Mouse (Mus musculus): ENCODE data around the gene Lrmda.

The Lrmda gene

DNA sequence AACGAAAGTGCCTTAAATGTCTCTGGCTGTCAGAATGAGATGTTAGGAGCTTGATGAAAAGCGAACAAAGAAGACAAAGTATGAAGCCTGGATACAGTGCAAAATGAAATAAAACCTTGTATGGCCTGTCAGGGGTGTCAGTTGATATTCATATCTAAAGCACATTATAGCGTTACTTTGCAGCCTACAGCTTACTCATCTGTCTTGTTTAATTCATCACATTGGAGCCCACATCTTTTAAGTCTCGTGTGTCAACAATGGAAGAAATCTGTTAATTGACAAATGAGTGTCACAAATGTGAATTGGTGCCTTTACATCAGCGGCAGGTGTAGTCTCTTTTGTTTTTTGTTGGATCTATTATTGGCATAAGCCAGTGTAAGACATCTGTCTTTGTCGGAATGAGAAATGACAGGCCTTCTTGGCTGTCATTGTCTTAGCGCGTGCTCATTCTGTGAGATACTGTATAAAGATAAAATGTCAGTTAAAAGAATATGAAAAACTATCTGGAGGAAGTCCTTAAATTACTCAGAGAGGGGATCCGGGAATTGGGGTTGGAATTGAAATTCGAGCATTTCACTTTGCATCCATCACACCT is 26.8 kb downstream of the Lrmda start:
- no peak for DNase-seq

DNA sequence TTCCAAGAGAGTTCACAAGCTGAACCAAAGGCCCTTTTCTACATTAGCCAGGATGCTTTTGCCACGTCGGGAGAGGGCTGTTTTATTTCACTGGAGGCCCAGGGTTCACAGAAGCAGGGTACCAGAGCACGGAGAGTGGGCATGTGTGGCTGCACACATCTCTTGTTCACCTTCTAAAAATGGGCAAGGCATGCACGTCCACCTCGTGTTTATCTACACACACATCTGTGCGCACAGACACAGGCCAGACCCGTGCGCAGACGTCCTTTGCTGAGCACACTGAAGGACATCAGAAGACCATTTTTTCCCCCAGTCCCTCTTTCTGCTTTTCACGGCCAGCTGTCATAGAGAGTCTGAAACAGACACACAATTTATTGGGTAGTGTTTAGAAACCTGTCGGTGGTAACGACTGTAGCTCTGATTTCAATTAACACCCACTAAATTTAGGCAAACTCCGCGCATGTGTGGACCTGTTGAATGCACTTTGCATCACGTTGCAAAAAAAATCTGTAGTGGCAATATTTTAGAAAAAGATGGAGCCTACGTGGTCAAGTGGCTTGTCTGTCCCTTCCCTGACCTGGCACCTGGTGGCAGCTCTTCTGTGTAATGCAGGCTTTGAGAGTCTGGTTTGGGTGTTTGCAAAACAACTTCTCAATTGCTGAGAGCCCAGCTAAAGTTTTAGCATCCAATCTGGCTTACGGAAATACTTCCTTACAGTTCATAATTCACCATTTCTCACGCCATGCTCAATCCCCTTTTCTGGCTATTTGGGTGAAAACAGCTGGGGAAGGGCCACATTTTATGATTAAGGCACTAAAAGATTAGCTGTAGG is 28.8 kb downstream of the Lrmda start:
- DNase-seq = no peak

DNA sequence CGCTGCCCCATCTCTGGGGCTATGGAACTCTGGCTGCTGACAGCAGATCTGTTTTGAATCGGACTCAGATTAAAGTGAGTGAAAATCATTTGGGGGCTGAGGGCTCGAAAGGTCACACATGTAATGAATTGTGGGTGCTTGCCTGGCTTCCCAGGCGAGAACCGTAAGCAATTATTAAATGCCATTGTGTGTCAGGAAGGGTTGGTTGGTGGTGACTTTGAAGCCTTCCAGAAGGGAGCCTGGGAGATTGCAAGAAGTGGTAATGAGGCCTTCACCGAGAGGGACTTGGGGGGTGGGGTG is 29.3 kb downstream of the Lrmda start:
- no peak for DNase-seq

DNA sequence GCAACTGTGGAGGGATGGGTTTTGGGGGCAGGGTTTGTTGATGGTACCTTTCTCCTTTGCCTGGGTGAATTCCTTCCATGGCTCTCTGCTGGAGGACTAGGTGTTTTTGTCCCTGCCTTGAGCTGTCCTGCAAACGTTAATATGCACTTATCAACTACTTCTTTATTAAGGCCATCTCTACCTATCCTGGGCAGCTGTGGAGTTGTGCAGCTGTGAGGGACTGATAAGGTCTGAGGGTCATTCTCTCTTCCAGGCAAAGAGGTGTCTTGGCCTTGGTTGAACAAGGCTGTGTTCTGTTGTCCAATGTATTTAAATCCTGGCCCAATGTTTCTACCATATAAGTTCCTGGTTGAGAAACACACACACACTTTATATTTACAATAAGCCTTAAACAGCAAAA is 29.8 kb downstream of the Lrmda start:
- DNase-seq = no peak

DNA sequence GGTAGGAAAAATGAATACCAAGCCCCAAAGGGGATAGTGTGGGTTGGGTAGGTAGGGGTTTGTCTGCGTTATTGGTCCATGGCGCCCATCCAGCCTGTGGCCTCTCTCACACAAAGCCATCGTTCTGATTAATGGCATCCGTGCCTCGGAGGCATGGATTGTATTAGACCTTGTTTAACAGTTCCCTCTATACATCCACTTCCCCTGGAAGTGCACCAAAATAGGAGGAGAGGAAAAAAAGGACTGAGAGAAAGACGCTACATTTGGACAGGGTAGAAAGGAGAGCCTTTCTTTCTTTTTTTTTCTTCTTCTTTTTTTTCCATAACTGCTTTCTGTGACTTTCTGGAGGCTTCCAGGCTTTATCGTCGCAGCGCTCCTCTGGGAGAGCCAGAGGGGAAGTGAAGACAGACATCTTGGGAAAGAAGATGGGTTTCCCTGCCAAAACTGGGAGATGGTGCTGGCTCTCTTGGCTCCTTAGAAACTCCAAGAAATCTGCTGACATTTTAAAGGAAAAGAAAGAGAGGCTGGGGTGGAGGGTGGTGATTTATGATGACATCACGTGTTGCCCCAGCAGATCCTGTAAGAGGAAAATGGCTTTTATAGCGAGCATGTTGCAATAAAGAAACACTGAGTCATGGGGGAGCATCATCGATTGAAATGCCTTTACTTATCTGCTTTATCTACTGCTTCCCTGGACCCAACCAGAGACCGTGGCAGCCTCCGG is 32.6 kb downstream of the Lrmda start:
- peak; percentile 43 for DNase-seq

DNA sequence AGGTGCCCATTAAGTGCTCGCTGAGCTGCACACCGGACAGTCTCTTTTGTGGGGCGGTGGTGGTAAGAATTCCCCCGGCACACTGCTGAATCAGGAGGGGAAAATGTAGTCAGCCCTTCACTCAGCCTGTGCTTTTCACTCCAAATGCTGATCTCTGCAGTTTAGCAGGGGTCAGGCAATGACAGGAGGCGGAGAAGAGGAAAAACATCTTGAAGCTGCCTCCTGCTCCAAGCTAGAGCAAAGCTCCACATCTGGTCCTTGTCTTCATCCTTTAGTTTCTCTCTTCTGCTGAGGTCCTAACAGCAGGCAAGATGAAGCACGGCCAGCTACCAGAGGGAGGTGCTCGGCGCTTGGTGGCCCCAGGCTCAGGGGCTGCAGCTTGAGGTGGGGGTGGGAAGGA is 36.1 kb downstream of the Lrmda start:
- DNase-seq = peak; percentile 65

DNA sequence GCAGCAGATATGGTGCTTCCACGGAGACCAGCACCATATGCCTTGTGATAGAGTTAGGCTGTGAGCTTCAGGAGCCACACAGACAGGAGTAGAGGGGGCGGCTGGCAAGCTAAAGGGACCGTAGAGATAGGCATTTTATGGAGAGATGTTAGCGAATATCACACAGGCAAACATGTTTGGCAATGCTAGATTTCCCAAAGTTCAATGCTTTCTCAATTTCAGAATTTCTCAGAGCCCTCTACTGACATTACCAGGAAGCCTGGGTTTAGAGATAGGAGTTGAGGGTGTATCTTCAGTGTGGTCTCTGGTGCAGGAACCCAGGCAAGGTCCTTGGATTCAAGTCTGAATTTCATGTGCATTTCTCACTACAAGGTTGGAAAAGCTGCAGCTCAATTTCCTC is 36.7 kb downstream of the Lrmda start:
- no peak for DNase-seq

DNA sequence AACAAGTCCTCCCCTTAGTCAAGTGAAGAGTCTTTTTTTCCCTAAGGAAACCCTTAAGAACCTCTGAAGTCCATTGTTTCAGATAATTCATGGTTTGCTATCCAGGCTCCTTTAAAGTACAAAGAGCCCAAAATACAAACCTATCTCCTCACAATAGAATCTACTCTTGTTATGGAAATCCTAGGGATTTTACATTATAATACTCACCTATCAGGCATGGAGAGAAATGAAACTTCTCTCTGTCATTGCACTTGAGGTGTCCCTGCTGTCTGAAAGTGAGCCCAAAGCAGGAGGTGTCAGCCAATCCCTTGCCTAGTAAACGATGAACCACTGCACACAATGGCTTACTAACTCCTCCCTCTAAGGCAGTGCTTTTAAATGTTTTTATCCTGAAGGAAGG is 39.2 kb downstream of the Lrmda start:
- DNase-seq = no peak

DNA sequence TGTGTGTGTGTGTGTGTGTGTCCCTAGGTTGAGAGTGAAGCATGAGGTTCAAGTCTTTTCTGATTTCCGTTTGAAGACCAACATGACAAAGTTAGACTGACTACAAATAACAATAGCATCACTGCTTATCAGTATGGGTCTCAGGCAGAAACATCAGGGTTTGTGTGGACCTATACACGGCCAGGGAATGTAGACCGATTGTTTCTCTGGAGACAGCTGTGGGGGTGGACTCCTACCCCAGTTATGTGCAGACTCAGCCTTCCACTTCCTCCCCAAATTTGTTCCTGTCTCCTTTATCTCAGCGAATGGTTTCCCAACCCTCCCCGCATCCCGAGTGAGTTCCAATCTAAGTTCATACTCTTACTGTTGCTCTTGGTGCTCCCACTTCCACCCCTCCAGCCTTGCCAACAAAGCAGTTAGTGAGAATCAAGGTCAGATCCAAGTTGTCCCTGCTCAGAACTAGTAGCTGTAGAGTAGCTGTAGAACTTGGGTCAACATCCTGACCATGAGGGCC is 39.9 kb downstream of the Lrmda start:
- DNase-seq = no peak

DNA sequence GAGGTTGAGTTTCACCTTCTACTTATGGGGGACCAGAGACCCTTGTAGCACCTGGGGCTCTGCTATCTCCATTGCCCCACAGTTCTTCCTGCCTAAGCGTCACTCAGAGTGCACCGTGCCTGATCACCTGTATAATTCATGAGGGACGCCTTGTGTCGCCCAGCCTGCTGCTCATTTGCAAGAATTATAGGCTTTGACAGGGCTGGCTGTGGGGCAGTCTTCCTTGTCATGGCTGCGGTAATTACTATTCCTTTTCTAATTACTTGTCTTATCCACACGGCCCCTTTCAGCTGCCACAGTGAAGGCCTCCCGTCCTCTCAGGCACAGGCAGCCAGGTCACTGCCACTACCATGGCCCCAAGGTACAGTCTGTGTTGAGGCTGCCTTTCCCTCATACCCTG is 41.3 kb downstream of the Lrmda start:
- DNase-seq = no peak

DNA sequence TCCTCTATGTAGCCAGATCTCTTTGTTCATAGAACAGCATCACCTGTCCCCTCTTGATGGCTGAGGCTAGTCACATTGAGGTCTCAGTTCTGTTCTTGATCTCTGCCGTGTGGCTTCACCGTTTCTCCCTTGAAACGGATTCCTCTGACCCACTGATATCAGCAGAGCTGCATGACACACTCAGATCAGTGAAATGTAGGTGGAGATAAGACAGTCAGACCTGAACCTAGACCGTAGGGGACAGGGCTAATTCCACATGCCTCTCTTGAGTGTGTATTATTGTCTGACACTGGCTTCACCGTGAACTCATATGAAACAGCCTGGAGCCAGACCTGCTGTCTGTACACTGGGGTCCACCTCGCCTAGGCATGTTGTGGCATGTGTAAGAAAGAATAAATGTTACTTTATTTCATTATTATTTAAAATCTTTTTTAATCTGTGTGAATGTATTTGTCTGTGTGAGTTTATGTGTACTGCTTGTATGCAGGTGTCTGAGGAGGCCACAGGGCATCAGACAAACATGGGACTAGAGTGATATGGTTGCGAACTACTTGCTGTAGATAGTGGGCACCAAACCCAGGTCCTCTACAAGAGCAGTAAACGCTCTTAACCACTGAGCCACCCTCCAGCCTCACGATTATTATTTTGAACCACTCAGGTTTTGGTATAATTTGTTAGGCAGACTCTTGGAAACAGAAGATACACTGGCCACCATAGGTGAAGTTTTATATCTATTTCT is 42.8 kb downstream of the Lrmda start:
- no peak for DNase-seq

DNA sequence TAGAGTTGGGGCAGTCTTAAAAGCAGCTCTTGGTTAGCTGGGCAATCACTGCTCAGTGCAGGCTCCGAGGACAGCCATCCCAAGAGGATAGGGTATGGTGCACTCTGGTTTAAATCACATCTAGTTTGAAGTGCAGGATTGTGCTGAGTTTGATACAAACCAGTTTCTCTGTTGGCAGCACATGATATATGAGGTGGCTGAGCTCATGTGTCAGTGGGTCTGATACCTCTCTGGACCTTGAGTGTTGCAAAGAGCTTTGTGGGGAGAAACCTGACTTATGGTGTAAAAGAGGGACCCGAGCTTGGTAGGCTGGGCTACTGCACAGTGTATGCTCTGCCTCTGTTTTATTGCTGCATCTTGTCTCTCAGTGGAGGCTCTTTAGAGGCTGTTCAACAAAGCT is 49.7 kb downstream of the Lrmda start:
- no peak for DNase-seq

DNA sequence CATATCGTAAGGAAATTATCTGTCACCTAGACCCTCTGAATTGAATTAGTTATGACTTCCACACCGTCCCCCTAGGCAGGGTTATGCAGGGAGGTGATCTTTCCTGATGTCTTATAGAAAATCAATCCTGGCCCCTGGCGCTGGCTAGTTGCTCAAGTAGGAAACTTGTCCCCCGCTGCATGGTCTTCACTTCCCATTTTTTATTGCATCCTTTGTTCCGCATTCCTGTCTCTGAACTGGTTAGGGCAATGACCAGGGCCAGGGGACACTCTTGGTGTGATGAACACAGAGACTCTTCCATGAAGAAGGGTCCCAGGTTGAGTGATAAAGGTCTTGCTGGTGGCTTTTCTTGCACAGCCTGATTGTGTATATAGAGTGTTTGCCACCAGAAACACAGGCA is 53.9 kb downstream of the Lrmda start:
- DNase-seq = no peak

DNA sequence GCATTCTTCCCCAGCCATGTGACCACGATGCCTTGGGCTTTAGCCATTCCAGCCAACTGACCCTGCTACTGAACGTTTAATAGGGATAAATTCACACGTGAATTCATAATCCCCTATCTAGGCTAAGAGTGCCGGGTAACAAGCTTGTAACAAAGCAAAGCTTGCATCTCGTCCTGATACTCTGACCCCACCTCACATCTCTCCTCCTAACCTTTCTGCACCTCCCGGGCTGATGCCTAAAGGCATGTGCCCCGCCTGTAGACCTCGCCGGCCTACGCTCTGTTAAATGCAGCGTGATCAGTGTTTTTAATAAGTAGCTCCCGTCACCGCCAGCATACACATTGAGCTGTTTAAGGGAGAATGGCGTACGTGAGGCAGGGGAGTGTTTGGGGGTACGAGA is 54.7 kb downstream of the Lrmda start:
- DNase-seq = no peak

DNA sequence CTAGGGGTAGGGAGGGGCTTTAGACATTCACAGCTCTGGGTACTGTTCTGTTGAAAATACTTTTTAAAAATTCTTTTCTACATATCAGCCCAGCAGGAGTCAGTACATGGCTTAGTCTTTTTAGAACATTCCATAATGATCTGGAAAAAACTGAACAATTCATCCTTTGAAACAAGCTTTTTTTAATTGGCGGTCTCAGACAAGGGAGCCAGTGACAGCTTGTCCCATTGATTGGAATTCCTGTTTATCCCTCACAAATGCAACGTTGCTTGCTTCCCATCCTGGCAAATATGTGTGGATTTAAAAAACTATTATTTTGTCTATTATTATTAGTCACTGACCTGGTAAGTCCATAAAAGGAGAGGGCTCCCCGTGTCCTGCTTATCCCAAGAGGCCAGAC is 64.4 kb downstream of the Lrmda start:
- DNase-seq = no peak

DNA sequence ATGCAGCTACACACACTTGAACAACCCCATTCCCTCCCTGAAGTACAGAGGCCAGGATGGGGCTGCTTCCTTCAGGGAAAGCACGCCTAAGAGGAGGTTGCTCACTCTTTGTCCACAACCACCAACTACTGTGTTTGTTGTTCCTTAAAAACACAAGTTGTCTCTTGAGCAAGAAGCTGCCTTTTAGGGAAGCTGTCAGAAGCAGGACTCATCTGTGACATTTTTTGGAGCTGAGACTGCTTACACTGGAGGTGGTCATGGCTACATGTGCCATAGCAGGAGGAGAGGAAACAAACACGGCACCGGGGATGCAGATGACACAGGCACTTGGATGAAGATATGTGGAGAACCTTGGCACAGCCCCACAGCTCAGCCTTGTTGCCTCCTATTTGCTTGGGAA is 65.9 kb downstream of the Lrmda start:
- no peak for DNase-seq

DNA sequence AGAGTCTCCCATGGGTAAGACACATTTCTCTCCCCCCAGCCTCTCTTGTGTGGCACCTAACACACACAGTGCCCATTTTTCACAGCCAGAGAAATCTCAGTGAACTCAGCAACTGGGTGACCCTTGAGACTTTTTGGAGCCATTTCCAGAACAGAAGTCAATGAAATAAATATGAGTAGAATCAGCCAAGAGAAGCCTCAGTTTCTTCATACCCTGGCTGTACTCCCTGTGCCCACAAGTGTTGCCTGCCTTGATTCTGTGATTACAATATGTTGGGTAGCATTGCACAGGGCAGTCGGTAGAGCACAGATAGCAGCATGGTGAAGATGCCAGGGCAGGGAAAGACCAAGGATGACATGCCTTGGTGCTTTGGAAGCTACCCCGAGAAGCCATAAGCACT is 69.1 kb downstream of the Lrmda start:
- no peak for DNase-seq

DNA sequence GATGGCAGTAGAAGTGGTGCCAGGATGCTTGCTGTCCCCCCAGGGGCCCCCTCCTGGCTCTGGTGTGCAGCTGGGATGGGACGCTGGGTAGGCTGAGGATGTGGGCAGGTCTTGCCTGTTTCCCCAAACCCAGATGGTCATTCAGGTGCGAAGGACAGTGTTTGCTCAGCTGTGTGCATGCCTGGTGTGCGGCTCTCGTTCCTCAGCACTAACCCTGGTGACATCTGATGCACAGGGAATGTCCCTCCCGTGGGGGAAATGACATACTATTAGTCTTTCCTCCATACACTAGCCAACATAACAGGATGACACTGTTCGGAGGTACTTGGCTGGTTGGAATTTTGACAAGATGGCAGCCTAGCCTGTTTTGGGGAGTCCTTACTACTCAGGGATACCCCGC is 69.8 kb downstream of the Lrmda start:
- DNase-seq = no peak

DNA sequence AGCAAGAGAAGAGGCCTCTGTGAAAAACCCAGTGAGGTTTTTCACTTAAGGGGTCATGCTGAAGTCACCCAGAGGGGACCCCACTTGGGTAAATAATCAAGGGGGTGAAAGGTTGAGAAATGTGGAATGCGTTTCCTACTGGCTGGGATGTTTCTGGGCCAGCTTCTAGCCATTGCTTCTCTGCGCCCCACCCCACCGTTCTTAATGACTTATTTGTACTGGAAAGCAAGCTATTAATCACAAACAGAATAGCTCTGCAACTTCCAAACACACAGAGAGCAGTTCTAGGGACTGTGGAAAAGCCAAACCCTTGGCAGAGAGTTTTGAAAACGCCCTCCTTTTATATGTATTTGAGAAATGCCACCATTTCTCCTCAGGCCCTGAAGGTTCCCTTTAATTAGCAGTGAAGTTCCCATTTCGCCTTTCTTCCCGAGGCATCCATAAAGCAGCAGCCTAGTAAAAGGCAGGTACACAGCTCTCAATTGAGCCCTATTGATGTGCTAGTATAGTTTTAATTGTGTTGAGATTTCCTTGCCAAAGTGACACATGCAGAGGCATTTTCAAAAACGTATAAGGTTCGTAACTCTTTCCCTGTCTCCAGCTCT is 70.5 kb downstream of the Lrmda start:
- peak; percentile 42 for DNase-seq

DNA sequence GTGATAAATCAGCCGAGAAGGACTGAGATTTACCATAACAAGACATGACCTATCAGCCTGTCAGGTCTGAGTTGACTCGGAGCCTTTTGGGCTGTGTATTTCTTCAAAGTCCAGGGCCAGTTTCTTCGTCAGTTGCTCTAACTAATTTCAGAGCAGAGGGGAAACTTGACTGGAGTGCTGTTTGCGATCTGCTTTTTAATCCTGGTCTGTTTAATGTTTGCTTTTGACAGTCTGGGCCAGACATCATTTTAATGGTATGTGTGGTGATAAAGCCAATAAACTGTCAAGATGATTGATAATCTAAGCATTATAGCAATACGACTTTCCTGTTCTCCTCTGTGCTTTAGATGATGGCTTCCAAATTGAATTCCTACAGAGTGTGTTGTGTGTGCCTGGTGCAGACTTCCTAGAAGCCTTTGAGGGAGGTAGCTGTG is 71.3 kb downstream of the Lrmda start:
- no peak for DNase-seq

DNA sequence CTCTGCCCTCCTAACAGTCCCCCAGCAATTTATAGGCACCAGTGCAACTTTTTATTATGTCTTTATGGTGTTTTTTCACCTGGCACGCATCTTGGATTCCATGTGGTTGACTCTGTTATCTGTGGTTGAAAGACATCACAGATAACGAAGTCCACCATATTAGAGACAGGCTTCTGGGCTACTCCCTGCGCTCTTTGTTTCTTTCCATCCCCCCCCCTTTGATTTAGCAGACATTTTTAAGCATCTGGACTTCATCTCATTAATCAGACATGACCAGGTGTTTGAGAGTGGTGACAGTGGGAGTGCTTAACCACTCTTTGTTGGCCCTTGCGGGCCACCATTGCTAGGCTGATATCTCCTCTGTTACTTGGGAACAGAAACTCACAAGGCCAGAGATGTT is 71.8 kb downstream of the Lrmda start:
- no peak for DNase-seq

DNA sequence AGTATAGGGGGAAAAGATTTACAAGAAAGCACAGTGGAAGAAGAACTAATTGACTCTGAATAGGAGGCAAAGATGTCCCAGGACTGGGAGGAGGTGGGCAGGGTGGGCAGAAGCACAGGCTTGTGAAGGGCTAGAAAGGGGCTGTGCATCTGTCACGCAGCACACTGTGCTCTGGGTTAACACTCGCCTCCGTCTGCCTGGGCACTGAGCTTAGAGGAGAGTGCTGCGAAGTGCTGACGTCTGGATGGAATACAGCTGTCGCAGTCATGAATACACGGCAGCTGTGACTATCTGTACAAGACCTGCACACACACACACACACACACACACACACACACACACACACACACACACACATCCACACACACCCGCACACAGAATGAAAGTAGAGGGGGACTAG is 73.6 kb downstream of the Lrmda start:
- DNase-seq = peak; percentile 51

Data from kidney, postnatal 10 days (tissue).